Mouse (Mus musculus) intestine, embryonic 14.5 days (tissue): ENCODE results near the gene Frmd8. TPM values are rescaled to one million over a fixed set of nuclear protein-coding genes. Genes with fewer than 3 reads are reported as not detected.

ENCODE experiments used
- ATAC-seq: fragments of 200-750 bp; cut with Nextera tagmentation; replicated peaks from 2 replicates; pipeline ENCODE4 v1.8.0; 2017; ENCODE audit warnings: low read depth, moderate number of reproducible peaks, moderate TSS enrichment, moderate library complexity; ENCODE audit not compliant: low FRiP score, low TSS enrichment
- DNase-seq: peaks from one replicate; pipeline ENCODE4 v3.0.0-alpha.2; 2018; ENCODE audit warnings: low spot score
- H3K27ac ChIP-seq: fragments of 300-500 bp; sonication (generic); 2 replicates; pipeline ENCODE4 v1.5.1; 2014; ENCODE audit warnings: low read depth, mild to moderate bottlenecking, control low read depth
- H3K27me3 ChIP-seq: fragments of 300-500 bp; sonication (generic); replicated peaks from 2 replicates; pipeline ENCODE4 v1.6.1; 2014; ENCODE audit warnings: low read length, control low read depth; ENCODE audit not compliant: control insufficient read depth, insufficient read depth
- H3K36me3 ChIP-seq: fragments of 300-500 bp; sonication (generic); 2 replicates; pipeline ENCODE4 v1.6.1; 2014; ENCODE audit warnings: low read length, control low read depth; ENCODE audit not compliant: control insufficient read depth, insufficient read depth
- H3K4me1 ChIP-seq: fragments of 300-500 bp; sonication (generic); replicated peaks from 2 replicates; pipeline ENCODE4 v1.6.1; 2014; ENCODE audit warnings: low read length, control low read depth, mixed read lengths; ENCODE audit not compliant: control insufficient read depth, insufficient read depth
- H3K4me2 ChIP-seq: fragments of 300-500 bp; sonication (generic); 2 replicates; pipeline ENCODE4 v1.6.1; 2014; ENCODE audit warnings: low read length
- H3K4me3 ChIP-seq: fragments of 300-500 bp; sonication (generic); 2 replicates; pipeline ENCODE4 v1.5.1; 2014; ENCODE audit warnings: low read depth, low read length, control low read depth, mixed read lengths
- H3K9ac ChIP-seq: fragments of 300-500 bp; sonication (generic); 2 replicates; pipeline ENCODE4 v1.6.1; 2014; ENCODE audit warnings: mild to moderate bottlenecking, low read length
- H3K9me3 ChIP-seq: fragments of 300-500 bp; sonication (generic); 2 replicates; pipeline ENCODE4 v1.6.1; 2016; ENCODE audit warnings: low read length, control low read depth; ENCODE audit not compliant: control insufficient read depth
- WGBS: fragments of 180-500 bp; shearing (Covaris S2); extraction: QIAGEN DNeasy Blood & Tissue Kit; methylation state at CpG from one replicate; pipeline ENCODE4 v1.1.7; 2014; 5-methylcytosine and 5-hydroxymethylcytosine counted together
- polyA plus RNA-seq: library from polyadenylated mRNA; unstranded; fragments of >200 nt; fragmentation: Nextera tagmentation; extraction: Ambion mirVana; gene quantifications from 2 replicates; pipeline ENCODE4 v1.2.1, GENCODE M21; 2014

Frmd8 gene
- polyA plus RNA-seq, 1 experiment from 2014 or later, result 18.9 TPM

DNA sequence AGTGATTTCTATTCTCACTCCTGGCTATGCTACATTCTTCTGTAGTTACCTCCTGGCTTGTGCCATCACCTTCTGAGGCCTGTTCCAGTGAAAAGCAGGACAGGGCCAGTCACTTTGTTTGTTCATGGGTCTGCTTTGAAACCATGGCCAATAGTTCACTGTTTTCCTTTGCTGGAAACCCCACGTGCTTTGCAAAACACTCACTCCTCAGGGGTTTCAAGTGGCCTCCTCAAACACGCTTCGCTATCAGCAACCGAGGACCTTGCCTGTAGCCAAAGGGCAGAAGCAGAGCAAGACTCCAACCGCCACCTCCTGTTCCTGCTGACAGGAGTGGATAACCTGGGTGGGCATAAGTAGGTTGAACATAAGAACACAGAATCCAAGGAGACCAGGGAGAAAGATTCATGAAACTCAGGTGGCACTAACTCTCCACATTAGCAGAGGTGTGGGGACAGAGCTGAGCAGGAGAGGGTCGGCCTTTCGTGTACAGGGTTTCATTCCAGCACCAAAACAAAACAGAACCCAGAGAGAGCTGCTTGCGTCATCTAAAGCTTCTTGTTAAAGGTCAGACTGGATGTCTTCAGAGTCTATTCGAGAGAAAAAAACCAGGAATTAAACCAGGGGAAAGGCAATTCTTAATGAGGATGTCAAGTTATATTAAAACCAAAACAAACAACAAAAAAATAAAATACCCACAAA, 47.5 kb downstream of the Frmd8 start:
- ATAC-seq, result no peak
- no peak for DNase-seq
- Histone ChIP-seq H3K36me3 (no peaks in the 10 kb centered on the region), H3K4me2 (no peak overlapping the region), H3K4me3 (no peak overlapping the region), H3K9ac (no peak overlapping the region), H3K27ac (no peak overlapping the region), H3K4me1 (peaks cover 15% of the 10 kb centered on the region), H3K27me3 (no peaks in the 10 kb centered on the region), H3K9me3 (no peaks in the 10 kb centered on the region)
- WGBS, result 72% methylated on average over 9 of the region's 9 CpGs

- Histone ChIP-seq H3K27me3 (no peaks in the 10 kb centered on the region), H3K9ac (no peak overlapping the region), H3K36me3 (no peaks in the 10 kb centered on the region), H3K4me2 (no peak overlapping the region), H3K9me3 (no peaks in the 10 kb centered on the region), H3K4me3 (no peak overlapping the region), H3K27ac (no peak overlapping the region), H3K4me1 (peaks cover 21% of the 10 kb centered on the region)
- DNase-seq (no peak), ATAC-seq (no peak)
- 70% methylated on average over 6 of the region's 6 CpGs for WGBS
These were observed 48.0 kb downstream of the Frmd8 start for GRCm38 (mm10) chr19:5827044-5827443.

DNA sequence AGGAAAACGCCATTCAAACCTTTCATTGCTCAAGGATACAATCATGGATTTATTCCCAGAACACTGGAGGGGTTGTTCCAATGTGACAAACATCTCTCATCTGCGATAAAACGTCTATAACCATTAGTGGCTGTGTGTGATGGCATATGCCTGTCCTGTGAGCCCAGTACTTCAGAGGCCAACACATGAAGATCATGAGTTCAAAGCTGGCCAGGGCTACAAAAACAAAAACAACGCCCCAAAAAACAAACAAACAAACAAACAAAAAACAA, 48.4 kb downstream of the Frmd8 start:
- Histone ChIP-seq H3K9ac (no peak overlapping the region), H3K4me1 (peaks cover 21% of the 10 kb centered on the region), H3K9me3 (no peaks in the 10 kb centered on the region), H3K4me2 (no peak overlapping the region), H3K27me3 (no peaks in the 10 kb centered on the region), H3K27ac (no peak overlapping the region), H3K4me3 (no peak overlapping the region), H3K36me3 (no peaks in the 10 kb centered on the region)
- no peak for DNase-seq
- no peak for ATAC-seq
- 78% methylated on average over 4 of the region's 4 CpGs for WGBS

GRCm38 (mm10) chr19:5825901-5826730, 49.0 kb downstream of the Frmd8 start:
- H3K4me2 ChIP-seq, result no peak overlapping the region
- H3K9me3 ChIP-seq, result no peaks in the 10 kb centered on the region
- WGBS, result 93% methylated on average over 5 of the region's 5 CpGs
- ATAC-seq (no peak), DNase-seq (no peak)
- no peak overlapping the region for H3K27ac ChIP-seq
- no peak overlapping the region for H3K4me3 ChIP-seq
- H3K36me3 ChIP-seq, result no peaks in the 10 kb centered on the region
- H3K27me3 ChIP-seq, result no peaks in the 10 kb centered on the region
- no peak overlapping the region for H3K9ac ChIP-seq
- peaks cover 21% of the 10 kb centered on the region; the same call in 1 of the 2 replicates for H3K4me1 ChIP-seq

DNA sequence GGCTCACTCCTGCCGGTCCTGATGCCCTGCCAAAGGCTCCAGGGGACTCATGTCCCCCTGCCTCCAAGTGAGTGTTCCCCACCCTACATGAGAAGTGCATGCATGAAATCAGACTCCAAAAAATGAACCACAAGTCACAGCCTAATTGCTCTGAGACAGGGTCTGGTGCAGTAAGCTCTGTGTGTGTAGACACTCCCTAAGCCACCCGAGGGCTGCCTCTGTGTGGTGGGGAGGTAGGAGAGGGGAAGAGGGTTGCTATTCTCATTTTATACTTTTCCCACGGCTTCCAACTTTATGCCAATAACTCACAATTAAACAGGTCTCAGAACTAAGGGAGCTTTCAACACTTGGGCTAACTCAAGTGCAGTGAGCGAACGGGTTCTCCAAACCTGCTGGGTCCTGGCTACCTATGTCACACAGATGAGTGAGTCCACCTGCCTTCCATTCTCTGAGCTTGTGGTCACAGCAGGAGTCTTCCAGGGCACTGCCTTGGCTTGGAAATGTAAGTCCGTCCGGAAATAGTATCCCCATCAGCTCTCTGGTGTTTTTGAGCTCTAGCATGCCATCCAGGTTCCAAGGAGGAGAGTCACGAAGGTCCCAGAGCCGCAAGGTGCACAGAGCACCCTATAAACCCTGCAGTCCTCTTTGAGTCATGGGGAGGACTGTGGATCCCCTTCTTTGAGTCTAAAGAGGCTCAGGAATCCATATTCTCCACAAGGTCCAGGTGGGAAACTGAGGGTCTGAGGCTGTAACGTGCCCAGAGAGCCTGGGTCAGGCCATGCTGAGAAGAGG, 50.1 kb downstream of the Frmd8 start:
- H3K9me3 ChIP-seq, result no peaks in the 10 kb centered on the region
- no peak overlapping the region for H3K4me3 ChIP-seq
- ATAC-seq, result no peak
- H3K36me3 ChIP-seq, result no peaks in the 10 kb centered on the region
- no peak overlapping the region for H3K9ac ChIP-seq
- no peak overlapping the region for H3K4me2 ChIP-seq
- H3K27ac ChIP-seq, result no peak overlapping the region
- 81% methylated on average over 10 of the region's 10 CpGs for WGBS
- DNase-seq, result no peak
- no peaks in the 10 kb centered on the region for H3K27me3 ChIP-seq
- H3K4me1 ChIP-seq, result peaks cover 21% of the 10 kb centered on the region; the same call in 1 of the 2 replicates

GRCm38 (mm10) chr19:5824043-5824825, 50.8 kb downstream of the Frmd8 start:
- WGBS, result 66% methylated on average over 22 of the region's 22 CpGs
- Histone ChIP-seq H3K27ac (0 out of 2 replicates have a peak overlapping the region, but pooled peaks have one; percentile 48), H3K9me3 (no peaks in the 10 kb centered on the region), H3K27me3 (no peaks in the 10 kb centered on the region), H3K9ac (no peak overlapping the region), H3K4me3 (no peak overlapping the region), H3K4me2 (no peak overlapping the region), H3K36me3 (no peaks in the 10 kb centered on the region), H3K4me1 (peaks cover 21% of the 10 kb centered on the region; the same call in 1 of the 2 replicates)
- no peak for DNase-seq
- ATAC-seq, result no peak

DNA sequence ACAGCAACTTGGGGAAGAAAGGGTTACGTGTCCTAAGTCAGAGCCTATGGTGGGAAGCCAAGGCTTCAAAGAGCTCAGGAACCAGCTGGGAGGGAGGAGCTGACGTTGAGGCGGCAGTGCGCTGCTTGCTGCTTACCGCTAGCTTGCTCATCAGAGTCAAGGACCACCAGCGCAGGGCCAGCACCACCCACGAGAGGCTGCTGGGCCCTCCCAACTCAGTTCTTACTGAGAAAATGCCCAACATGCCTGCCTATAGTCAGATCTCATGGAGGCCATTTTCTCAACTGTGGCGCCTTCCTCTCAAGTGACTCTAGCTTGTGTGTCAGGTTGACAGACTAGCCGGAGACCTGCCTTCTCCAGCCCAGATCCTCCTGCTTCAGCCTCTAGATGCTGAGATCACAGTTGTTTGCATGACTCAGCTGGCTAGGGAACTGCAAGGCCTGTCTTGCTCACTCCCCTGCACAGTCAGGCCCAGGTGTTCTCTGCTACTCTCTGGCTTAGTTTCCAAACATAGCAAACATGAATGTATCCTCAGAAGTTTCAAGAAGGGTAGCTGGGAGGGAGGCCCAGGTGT, 51.7 kb downstream of the Frmd8 start:
- peaks cover 25% of the 10 kb centered on the region for H3K4me1 ChIP-seq
- H3K27ac ChIP-seq, result peak overlapping the region; percentile 48; the same call in 1 of the 2 replicates
- no peaks in the 10 kb centered on the region for H3K27me3 ChIP-seq
- H3K9me3 ChIP-seq, result no peaks in the 10 kb centered on the region
- H3K4me2 ChIP-seq, result no peak overlapping the region
- H3K36me3 ChIP-seq, result no peaks in the 10 kb centered on the region
- 22% methylated on average over 9 of the region's 9 CpGs for WGBS
- DNase-seq, result peak; percentile 73
- H3K9ac ChIP-seq, result no peak overlapping the region
- no peak for ATAC-seq
- H3K4me3 ChIP-seq, result no peak overlapping the region

DNA sequence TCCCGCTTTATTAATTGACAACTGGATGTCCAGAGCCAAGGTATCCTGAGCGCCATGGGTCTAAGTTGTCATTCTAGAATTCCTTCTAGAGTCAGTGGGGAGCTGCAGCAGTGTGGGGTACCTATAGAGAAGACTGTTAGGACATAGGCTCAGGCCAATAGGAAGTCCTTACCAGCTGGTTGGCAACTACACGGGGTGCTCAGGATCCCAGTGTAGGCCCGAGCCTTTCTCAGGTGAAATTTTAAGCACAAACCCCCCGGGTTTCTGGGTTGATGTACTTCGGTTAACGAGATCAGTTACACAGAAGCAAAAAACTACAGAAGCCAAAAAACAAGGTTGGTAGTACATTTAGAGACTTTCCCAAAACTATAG, 52.3 kb downstream of the Frmd8 start:
- Histone ChIP-seq H3K4me2 (no peak overlapping the region), H3K27ac (no peak overlapping the region), H3K27me3 (no peaks in the 10 kb centered on the region), H3K9ac (no peak overlapping the region), H3K9me3 (no peaks in the 10 kb centered on the region), H3K36me3 (no peaks in the 10 kb centered on the region), H3K4me1 (peaks cover 30% of the 10 kb centered on the region), H3K4me3 (no peak overlapping the region)
- 74% methylated on average over 7 of the region's 7 CpGs for WGBS
- DNase-seq (no peak), ATAC-seq (no peak)
